In the genomic region with DNA sequence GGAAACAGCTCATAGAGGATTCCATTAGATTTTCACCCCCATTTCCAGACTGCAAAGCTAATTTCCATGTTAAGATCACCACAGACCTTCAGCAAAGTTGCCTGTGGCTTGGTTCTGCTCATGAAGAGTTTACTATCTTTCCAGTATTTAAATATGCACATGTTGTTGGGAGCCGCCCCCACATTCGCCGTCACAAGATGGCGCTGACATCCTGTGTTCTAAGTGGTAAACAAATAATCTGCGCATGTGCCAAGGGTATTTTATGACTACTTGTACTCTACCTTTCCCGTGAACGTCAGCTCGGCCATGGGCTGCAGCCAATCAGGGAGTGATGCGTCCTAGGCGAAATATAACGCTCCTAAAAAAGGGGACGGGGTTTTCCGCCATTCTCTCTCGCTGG, we compare ENCODE assay signal across 8 mouse cellular contexts.
A peak's percentile ranks its signal among the peaks of the same experiment; 100 is the strongest.
DNase-seq lines count a peak whose midpoint lies in the region; ATAC-seq and TF ChIP-seq lines count a peak whose summit lies in the region.
"Not testable (repeated sequence)": the region's sequence is repeated elsewhere in the genome, so short reads cannot be mapped to it uniquely, and the experiment has no call there.

No protein-coding gene starts in this region.

- H3K27ac ChIP-seq in forebrain, postnatal 0 days (ENCODE audit: low read depth, low read length); kidney, embryonic 16.5 days (ENCODE audit: low read length): not testable (repeated sequence)

- WGBS in forebrain, postnatal 0 days: 17% methylated on average over 5 of the region's 14 CpGs
- WGBS in kidney, embryonic 16.5 days: 36% methylated on average over 4 of the region's 14 CpGs

- peak; percentile 73 for ATAC-seq in forebrain, postnatal 0 days
- ATAC-seq in kidney, embryonic 16.5 days (ENCODE audit: low FRiP score, low TSS enrichment): peak; percentile 71

- not testable (repeated sequence) for H3K9me3 ChIP-seq in forebrain, postnatal 0 days (ENCODE audit: low read length); kidney, embryonic 16.5 days (ENCODE audit: low read length)

- not testable (repeated sequence) for H3K9ac ChIP-seq in forebrain, postnatal 0 days; kidney, embryonic 16.5 days (replicated peaks; ENCODE audit: low read length)

- H3K4me3 ChIP-seq in forebrain, postnatal 0 days (ENCODE audit: low read depth, low read length); kidney, embryonic 16.5 days (ENCODE audit: low read length): not testable (repeated sequence)

- not testable (repeated sequence) for H3K4me2 ChIP-seq in forebrain, postnatal 0 days (ENCODE audit: low read depth); kidney, embryonic 16.5 days (replicated peaks; ENCODE audit: low read depth, low read length)

- H3K36me3 ChIP-seq in forebrain, postnatal 0 days (ENCODE audit: insufficient read depth); kidney, embryonic 16.5 days (ENCODE audit: insufficient read depth, low read length): not testable (repeated sequence)

- peak; percentile 32; the same call in 1 of the 2 replicates for TF ChIP-seq CTCF in forebrain, postnatal 0 days (IDR thresholded peaks at IDR 0.05; ENCODE audit: low read depth)

- peak; percentile 46 for DNase-seq in 416B (ENCODE audit: low read depth)
- DNase-seq in cerebellum, adult 8-10 months: peak; percentile 3
- peak; percentile 48 for DNase-seq in forebrain, postnatal 0 days
- DNase-seq in heart, postnatal 36 days: peak; percentile 14 to 28
- DNase-seq in left cerebral cortex, postnatal 4 days: peak; percentile 13
- DNase-seq in lung, postnatal 25 days (ENCODE audit: low spot score): peak; percentile 4
- DNase-seq in retina, postnatal 1 day: peak; percentile 60

- intact Hi-C loops in heart, postnatal 36 days (cut with DNase I): loop anchor here (5.0 to 10.0 kb wide), 3 partner anchors 278 to 1530 kb away; a partner anchor contains a TSS
- intact Hi-C loops in left cerebral cortex, postnatal 4 days (cut with DNase I): loop anchor here (5.0 kb wide), 1 partner anchor 1530 kb away; no protein-coding TSS in a partner anchor

- H3K4me1 ChIP-seq in forebrain, postnatal 0 days (ENCODE audit: insufficient read depth); kidney, embryonic 16.5 days (ENCODE audit: insufficient read depth, low read length): not testable (repeated sequence)

- H3K27me3 ChIP-seq in forebrain, postnatal 0 days (ENCODE audit: insufficient read depth, low read length); kidney, embryonic 16.5 days (ENCODE audit: insufficient read depth, low read length): not testable (repeated sequence)

Comparison
In these comparisons a context has a peak if more than half of its experiments do, and no peak if none do; other contexts are left out.
1. DNase-seq: peak in every context shown above with its lines; median percentile 60 in retina, postnatal 1 day; 48 in forebrain, postnatal 0 days; 46 in 416B; 21 in heart, postnatal 36 days; 13 in left cerebral cortex, postnatal 4 days; 4 in lung, postnatal 25 days; 3 in cerebellum, adult 8-10 months.